ENCODE assay signal across 20 mouse cellular contexts in the genomic region with DNA sequence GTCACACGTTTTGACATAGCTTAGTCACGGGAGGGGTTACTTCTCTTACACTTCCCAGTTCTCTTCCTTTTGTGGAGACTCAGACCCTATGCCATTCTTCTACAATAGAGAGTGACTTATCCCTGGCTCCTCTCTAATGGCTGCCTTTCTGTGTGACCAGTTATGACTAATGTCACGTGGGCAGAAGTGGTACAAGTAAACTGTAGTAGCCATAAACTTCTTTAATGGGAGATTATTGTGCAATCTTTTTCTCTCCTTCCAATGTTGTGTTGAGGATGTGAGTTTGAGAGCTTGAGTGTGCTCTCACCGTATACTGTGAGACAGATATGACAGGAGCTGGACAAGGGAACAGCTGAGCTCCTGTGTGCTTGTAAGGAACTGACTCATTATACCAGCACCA.
DNase-seq lines count a peak whose midpoint lies in the region; ATAC-seq and TF ChIP-seq lines count a peak whose summit lies in the region.
"Had no signal": no experiment of that assay in that cellular context is flagged by ENCODE, and none has a peak within 500 bp of the region (broad histone marks: within the 10 kb centered on the region; RNA-seq: fewer than 3 reads in every experiment).

No protein-coding gene starts in this region.

- H3K79me3 ChIP-seq in C2C12 (ENCODE audit: low read depth) = no peaks in the 10 kb centered on the region

- no peaks in the 10 kb centered on the region for H3K36me3 ChIP-seq in C2C12 (ENCODE audit: control insufficient read depth, insufficient read depth)
- H3K36me3 ChIP-seq: embryonic facial prominence, embryonic 10.5 days; embryonic facial prominence, embryonic 12.5 days; forebrain, embryonic 15.5 days had no signal

- no peak for TF ChIP-seq CTCF in C2C12 (IDR thresholded peaks at IDR 0.05; ENCODE audit: control insufficient read depth, insufficient read depth, insufficient read length)

- H3K79me2 ChIP-seq in C2C12 (ENCODE audit: control insufficient read depth, insufficient read depth) = no peaks in the 10 kb centered on the region

- intact Hi-C loops in left cerebral cortex, postnatal 14 days (cut with DNase I) = loop anchor here (10.0 kb wide), 1 partner anchor 720 kb away; no protein-coding TSS in a partner anchor

- no peak overlapping the region for H3K4me3 ChIP-seq in C2C12 (ENCODE audit: insufficient read depth, poor library complexity, severe bottlenecking)
- H3K4me3 ChIP-seq: embryonic facial prominence, embryonic 10.5 days; embryonic facial prominence, embryonic 12.5 days; forebrain, embryonic 13.5 days; forebrain, embryonic 15.5 days had no signal

- peak; percentile 3 for DNase-seq in heart, adult 11 months
- no peak for DNase-seq in heart, adult 9 months (ENCODE audit: low spot score in 2 of 2)
- DNase-seq in 416B (ENCODE audit: low read depth) = peak; percentile 5
- no peak for DNase-seq in left cerebral cortex, postnatal 14 days (ENCODE audit: low spot score in 2 of 2)
- DNase-seq: adrenal gland, adult 2 months; adrenal gland, postnatal 10 days; adrenal gland, postnatal 25 days; B cell, adult 2 months; cerebellum, adult 11-12 months; cerebellum, adult 2 months; cerebellum, adult 9-10 months; cerebellum, postnatal 10 days; cerebellum, postnatal 25 days; forebrain, postnatal 0 days had no signal

- ATAC-seq in inflammation-experienced regulatory T-cells, adult 6 months = no peak
- ATAC-seq: forebrain, embryonic 13.5 days; forebrain, embryonic 15.5 days; forebrain, postnatal 0 days had no signal

- H3K27me3 ChIP-seq in C2C12 (ENCODE audit: control insufficient read depth, insufficient read depth, insufficient read length) = no peaks in the 10 kb centered on the region
- H3K27me3 ChIP-seq: embryonic facial prominence, embryonic 12.5 days; forebrain, embryonic 13.5 days; forebrain, embryonic 15.5 days had no signal

- H3ac ChIP-seq in C2C12 (ENCODE audit: control insufficient read depth, insufficient read length, low read depth) = no peak overlapping the region

TF ChIP-seq in C2C12, 6 proteins besides CTCF, POLR2A, EP300 and RAD21:
- TF ChIP-seq USF1 (IDR thresholded peaks at IDR 0.05; ENCODE audit: low read depth) (peak; percentile 73), CEBPB (IDR thresholded peaks at IDR 0.05; ENCODE audit: low read depth) (peak; percentile 70), MYOD1 (IDR thresholded peaks at IDR 0.05; ENCODE audit: control insufficient read depth, insufficient read length, low read depth) (no peak), MYOG (IDR thresholded peaks at IDR 0.05; ENCODE audit: control insufficient read depth, extremely low read depth, insufficient read length) (no peak), MAX (IDR thresholded peaks at IDR 0.05) (no peak), FOSL1 (IDR thresholded peaks at IDR 0.05; ENCODE audit: insufficient read depth, low read length, poor library complexity, severe bottlenecking) (no peak)

Comparison
In these comparisons a context has a peak if more than half of its experiments do, and no peak if none do; other contexts are left out.
1. DNase-seq: peak in heart, adult 11 months (single experiment) and 416B (single experiment); none in heart, adult 9 months (0 of 2) and left cerebral cortex, postnatal 14 days (0 of 2).